Mouse (Mus musculus) central nervous system, embryonic 14 days (tissue): ENCODE results near the gene Olfr1188. TPM values are rescaled to one million over a fixed set of nuclear protein-coding genes. Genes with fewer than 3 reads are reported as not detected.

Experiments used
- polyA plus RNA-seq: library from polyadenylated mRNA; depleted of rRNA; stranded (reverse); fragments of >200 nt; gene quantifications from 2 replicates; pipeline ENCODE4 v1.2.3, GENCODE M21; 2012; rRNA removed

The Olfr1188 gene
- not detected in 2 replicates for polyA plus RNA-seq

DNA sequence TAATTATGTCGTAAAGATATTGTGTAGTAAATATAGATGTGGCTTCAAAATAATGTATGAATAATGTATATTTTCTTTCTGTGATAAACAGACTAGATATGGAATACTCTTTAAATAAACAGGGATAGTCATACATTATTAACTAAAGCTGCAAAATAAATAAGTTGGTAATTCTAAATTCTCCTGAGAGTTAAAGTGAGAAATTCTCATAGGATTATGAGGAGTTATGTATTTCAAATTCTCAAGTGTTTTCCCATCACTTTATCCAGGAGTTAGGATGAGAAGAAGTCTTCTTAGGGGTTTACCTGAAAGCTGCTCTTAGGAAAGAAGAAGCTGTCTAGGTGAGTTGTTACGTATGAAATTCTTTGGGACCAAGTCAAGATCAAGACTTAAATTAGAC lies at the start of gene Olfr1188:
Gene Olfr1188 (plus strand): TSS at position 301 of the 400 bp plus-strand sequence.

DNA sequence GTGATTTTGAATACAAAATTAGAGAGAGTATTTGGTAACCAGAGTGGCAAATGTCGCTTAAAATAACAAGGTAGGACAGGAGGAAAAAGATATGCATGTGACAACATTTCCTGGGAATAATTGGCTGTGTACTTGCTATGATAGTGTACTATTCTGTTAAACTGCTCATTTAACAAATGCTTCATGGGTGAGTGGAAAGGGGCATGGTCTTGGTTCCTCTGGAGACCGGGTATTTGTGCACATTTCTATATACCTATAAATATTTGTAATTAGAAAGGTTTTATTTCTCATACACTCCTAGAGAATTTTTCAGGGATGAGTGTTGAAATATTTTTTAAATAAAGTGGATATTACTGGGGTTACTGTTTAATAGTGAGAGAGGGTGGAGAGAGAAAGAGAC lies 38.5 kb upstream of the Olfr1188 start, which contains the start of gene Olfr1186:
Gene Olfr1186 (plus strand): TSS at position 301 of the 400 bp plus-strand sequence.

GRCm38 (mm10) chr2:88586154-88586553 lies 29.4 kb downstream of the Olfr1188 start, which contains the start of gene Olfr1189:
Olfr1189 (plus strand) TSS chr2:88586454.

Other genes with a start within 250 kb of the Olfr1188 start
- gene Olfr1174-ps, start 241.8 kb upstream of the Olfr1188 start, polyA plus RNA-seq, result not detected in 2 replicates
- gene Olfr1175-ps, start 229.7 kb upstream of the Olfr1188 start, polyA plus RNA-seq, result not detected in 2 replicates
- gene Olfr1176, start 220.2 kb upstream of the Olfr1188 start, polyA plus RNA-seq, result not detected in 2 replicates
- not detected in 2 replicates for gene Olfr1177-ps, start 210.4 kb upstream of the Olfr1188 start, polyA plus RNA-seq
- gene Olfr1178, start 169.9 kb upstream of the Olfr1188 start, polyA plus RNA-seq, result not detected in 2 replicates
- gene Olfr1179, start 150.5 kb upstream of the Olfr1188 start, polyA plus RNA-seq, result not detected in 2 replicates
- gene Olfr1180, start 137.8 kb upstream of the Olfr1188 start, polyA plus RNA-seq, result not detected in 2 replicates
- not detected in 2 replicates for gene Olfr1181, start 130.8 kb upstream of the Olfr1188 start, polyA plus RNA-seq
- not detected in 2 replicates for gene Gm13757, start 107.8 kb upstream of the Olfr1188 start, polyA plus RNA-seq
- not detected in 2 replicates for gene Olfr1183, start 102.1 kb upstream of the Olfr1188 start, polyA plus RNA-seq
- gene Olfr1184, start 73.3 kb upstream of the Olfr1188 start, polyA plus RNA-seq, result not detected in 2 replicates
- gene Olfr1185-ps1, start 63.6 kb upstream of the Olfr1188 start, polyA plus RNA-seq, result not detected in 2 replicates
- not detected in 2 replicates for gene Olfr1186, start 38.4 kb upstream of the Olfr1188 start, polyA plus RNA-seq
- not detected in 2 replicates for gene Olfr1189, start 29.5 kb downstream of the Olfr1188 start, polyA plus RNA-seq
- not detected in 2 replicates for gene Olfr1191-ps1, start 83.6 kb downstream of the Olfr1188 start, polyA plus RNA-seq
- gene Olfr1192-ps1, start 91.6 kb downstream of the Olfr1188 start, polyA plus RNA-seq, result not detected in 2 replicates
- gene Olfr1193, start 118.7 kb downstream of the Olfr1188 start, polyA plus RNA-seq, result not detected in 2 replicates
- gene Olfr1195, start 132.3 kb downstream of the Olfr1188 start, polyA plus RNA-seq, result not detected in 2 replicates
- gene Olfr1196, start 147.7 kb downstream of the Olfr1188 start, polyA plus RNA-seq, result not detected in 2 replicates
- not detected in 2 replicates for gene Olfr1197, start 175.4 kb downstream of the Olfr1188 start, polyA plus RNA-seq
- not detected in 2 replicates for gene Olfr1198, start 194.4 kb downstream of the Olfr1188 start, polyA plus RNA-seq
- not detected in 2 replicates for gene Olfr1199, start 203.5 kb downstream of the Olfr1188 start, polyA plus RNA-seq
- gene Olfr1200, start 213.6 kb downstream of the Olfr1188 start, polyA plus RNA-seq, result not detected in 2 replicates
- gene Olfr1201, start 236.1 kb downstream of the Olfr1188 start, polyA plus RNA-seq, result not detected in 2 replicates